Mouse (Mus musculus): Measurements from ENCODE around the gene Disc1. TPM values are rescaled to one million over a fixed set of nuclear protein-coding genes. Genes with fewer than 3 reads are reported as not detected.

Disc1 gene
- total and polyA plus RNA-seq, 3 experiments = 0.75 to 2.2 TPM; not detected in 1

GRCm38 (mm10) chr8:125253505-125254180, 199.6 kb downstream of the Disc1 start:
- DNase-seq (ENCODE audit: low read depth, low spot score) = no peak
- H3K9me3 ChIP-seq (replicated peaks; ENCODE audit: insufficient read depth, low read length) = no peaks in the 10 kb centered on the region
- no peak overlapping the region for H3K4me3 ChIP-seq (ENCODE audit: control insufficient read depth in 1 of 2, insufficient read depth in 1 of 2, low read depth in 2 of 2, low read length in 2 of 2)
- no peaks in the 10 kb centered on the region for H3K4me1 ChIP-seq (ENCODE audit: control insufficient read depth in 1 of 2, insufficient read depth in 2 of 2, low read length in 2 of 2)
- H3K27ac ChIP-seq (ENCODE audit: control insufficient read depth, low read depth, low read length) = no peak overlapping the region
- no peaks in the 10 kb centered on the region for H3K27me3 ChIP-seq (ENCODE audit: control insufficient read depth in 1 of 2, insufficient read depth in 2 of 2, low read length in 2 of 2)
- no peaks in the 10 kb centered on the region for H3K36me3 ChIP-seq (ENCODE audit: control insufficient read depth in 1 of 2, insufficient read depth in 2 of 2, low read length in 2 of 2)
- H3K79me2 ChIP-seq (ENCODE audit: control insufficient read depth, insufficient read depth, low read length, poor library complexity) = no peaks in the 10 kb centered on the region
- H3K9ac ChIP-seq (ENCODE audit: control insufficient read depth, low read depth, low read length, poor library complexity, severe bottlenecking) = no peak overlapping the region
- TF ChIP-seq TAL1 (IDR thresholded peaks at IDR 0.05; ENCODE audit: low read length) = no peak
- TF ChIP-seq SIN3A (IDR thresholded peaks at IDR 0.05; ENCODE audit: low read length) = no peak
- TF ChIP-seq TCF12 (IDR thresholded peaks at IDR 0.05; ENCODE audit: low read depth, low read length) = no peak
- TF ChIP-seq MYC (IDR thresholded peaks at IDR 0.05; ENCODE audit: low read depth, low read length) = no peak
- TF ChIP-seq POLR2A (IDR thresholded peaks at IDR 0.05; ENCODE audit: control insufficient read depth in 1 of 2, insufficient read depth in 1 of 2, low read depth in 1 of 2, low read length in 2 of 2, poor library complexity in 1 of 2) = no peak
- no peak for TF ChIP-seq MYB (IDR thresholded peaks at IDR 0.05; ENCODE audit: low read depth, low read length)
- no peak for TF ChIP-seq GATA1 (IDR thresholded peaks at IDR 0.05; ENCODE audit: low read depth, low read length)
- no peak for TF ChIP-seq MEF2A (IDR thresholded peaks at IDR 0.05; ENCODE audit: extremely low read depth, insufficient replicate concordance, low read depth, low read length, poor library complexity, severe bottlenecking)
- no peak for TF ChIP-seq USF2 (IDR thresholded peaks at IDR 0.05; ENCODE audit: borderline replicate concordance in 1 of 2, insufficient read depth in 1 of 2, low read depth in 1 of 2, low read length in 2 of 2)
- TF ChIP-seq RAD21 (IDR thresholded peaks at IDR 0.05; ENCODE audit: low read depth, low read length) = no peak
- TF ChIP-seq ZMIZ1 (IDR thresholded peaks at IDR 0.05; ENCODE audit: low read depth, low read length) = no peak
- TF ChIP-seq UBTF (IDR thresholded peaks at IDR 0.05; ENCODE audit: borderline replicate concordance, insufficient read depth, low read depth, low read length) = no peak
- no peak for TF ChIP-seq ZC3H11A (IDR thresholded peaks at IDR 0.05; ENCODE audit: low read depth, low read length)
- no peak for TF ChIP-seq TBP (IDR thresholded peaks at IDR 0.05; ENCODE audit: low read depth, low read length)

GRCm38 (mm10) chr8:125254188-125255005, 200.4 kb downstream of the Disc1 start:
- Histone ChIP-seq H3K4me3 (ENCODE audit: control insufficient read depth in 1 of 2, insufficient read depth in 1 of 2, low read depth in 2 of 2, low read length in 2 of 2) (no peak overlapping the region), H3K9ac (ENCODE audit: control insufficient read depth, low read depth, low read length, poor library complexity, severe bottlenecking) (no peak overlapping the region)

More at GRCm38 (mm10) chr8:125254188-125255005, 200.4 kb downstream of the Disc1 start:
- Histone ChIP-seq H3K4me1 (ENCODE audit: control insufficient read depth in 1 of 2, insufficient read depth in 2 of 2, low read length in 2 of 2) (no peaks in the 10 kb centered on the region), H3K36me3 (ENCODE audit: control insufficient read depth in 1 of 2, insufficient read depth in 2 of 2, low read length in 2 of 2) (no peaks in the 10 kb centered on the region), H3K9me3 (replicated peaks; ENCODE audit: insufficient read depth, low read length) (no peaks in the 10 kb centered on the region), H3K79me2 (ENCODE audit: control insufficient read depth, insufficient read depth, low read length, poor library complexity) (no peaks in the 10 kb centered on the region), H3K27me3 (ENCODE audit: control insufficient read depth in 1 of 2, insufficient read depth in 2 of 2, low read length in 2 of 2) (no peaks in the 10 kb centered on the region), H3K27ac (ENCODE audit: control insufficient read depth, low read depth, low read length) (no peak overlapping the region)
- TF ChIP-seq JUND (IDR thresholded peaks at IDR 0.05; ENCODE audit: low read depth, low read length) (no peak), MYB (IDR thresholded peaks at IDR 0.05; ENCODE audit: low read depth, low read length) (no peak), ETS1 (IDR thresholded peaks at IDR 0.05; ENCODE audit: low read depth, low read length) (no peak), NRF1 (IDR thresholded peaks at IDR 0.05; ENCODE audit: insufficient read depth, low read depth, low read length, poor library complexity, severe bottlenecking) (no peak), USF2 (IDR thresholded peaks at IDR 0.05; ENCODE audit: borderline replicate concordance in 1 of 2, insufficient read depth in 1 of 2, low read depth in 1 of 2, low read length in 2 of 2) (no peak), RAD21 (IDR thresholded peaks at IDR 0.05; ENCODE audit: low read depth, low read length) (no peak), MYC (IDR thresholded peaks at IDR 0.05; ENCODE audit: low read depth, low read length) (no peak), MAFK (IDR thresholded peaks at IDR 0.05; ENCODE audit: borderline replicate concordance, low read depth, low read length) (no peak), NELFE (IDR thresholded peaks at IDR 0.05; ENCODE audit: low read depth, low read length) (no peak), TAL1 (IDR thresholded peaks at IDR 0.05; ENCODE audit: low read length) (no peak), USF1 (IDR thresholded peaks at IDR 0.05; ENCODE audit: low read depth, low read length) (no peak), E2F4 (IDR thresholded peaks at IDR 0.05; ENCODE audit: borderline replicate concordance, low read depth, low read length) (no peak), MXI1 (IDR thresholded peaks at IDR 0.05; ENCODE audit: low read depth, low read length) (no peak), POLR2AphosphoS5 (IDR thresholded peaks at IDR 0.05; ENCODE audit: borderline replicate concordance, low read depth, low read length) (no peak), MAX (IDR thresholded peaks at IDR 0.05; ENCODE audit: low read length) (no peak), GATA1 (IDR thresholded peaks at IDR 0.05; ENCODE audit: low read depth, low read length) (no peak), RCOR1 (IDR thresholded peaks at IDR 0.05; ENCODE audit: low read depth, low read length) (no peak), KAT2A (conservative IDR thresholded peaks at IDR 0.05; ENCODE audit: low read depth, low read length) (no peak), CHD2 (IDR thresholded peaks at IDR 0.05; ENCODE audit: low read length) (no peak)
- no peak for DNase-seq (ENCODE audit: low read depth, low spot score)
